In genomic region chr4:42955200-42955599, GRCm38 (mm10) we compare ENCODE assay signal across 26 mouse cellular contexts. TPM values are rescaled to one million over a fixed set of nuclear protein-coding genes. Genes with fewer than 3 reads are reported as not detected.
DNase-seq lines count a peak whose midpoint lies in the region; ATAC-seq and TF ChIP-seq lines count a peak whose summit lies in the region.
"Had no signal": no experiment of that assay in that cellular context is flagged by ENCODE, and none has a peak within 500 bp of the region (broad histone marks: within the 10 kb centered on the region; RNA-seq: fewer than 3 reads in every experiment).

No protein-coding gene starts in this region.

- 89% methylated on average over 3 of the region's 3 CpGs for WGBS in heart, embryonic 16.5 days
- WGBS in heart, embryonic 10.5 days = 86% methylated on average over 3 of the region's 3 CpGs

- H3K9me3 ChIP-seq in heart, embryonic 16.5 days (replicated peaks; ENCODE audit: control insufficient read depth, low read length) = no peaks in the 10 kb centered on the region
- H3K9me3 ChIP-seq in heart, embryonic 10.5 days = no peaks in the 10 kb centered on the region
- H3K9me3 ChIP-seq: embryonic facial prominence, embryonic 12.5 days; forebrain, embryonic 12.5 days; limb, embryonic 10.5 days; liver, embryonic 15.5 days; lung, embryonic 15.5 days; megakaryocyte, embryonic 14.5 days had no signal

- ATAC-seq in heart, embryonic 16.5 days (replicated peaks; ENCODE audit: extremely low read depth, insufficient read depth, low FRiP score) = no peak
- ATAC-seq in erythroblast, adult 5-6 weeks (replicated peaks; ENCODE audit: low FRiP score, poor library complexity, severe bottlenecking) = no peak
- ATAC-seq: intestine, postnatal 0 days; midbrain, embryonic 16.5 days had no signal

- peak; percentile 89 for DNase-seq in heart, adult 11 months
- DNase-seq in heart, postnatal 25 days (ENCODE audit: low spot score) = no peak
- no peak for DNase-seq in heart, embryonic 10.5 days (ENCODE audit: low spot score)
- peak; percentile 8 to 24 for DNase-seq in layer of hippocampus, postnatal 10 days (ENCODE audit: low spot score in 2 of 2)
- no peak for DNase-seq in layer of hippocampus, adult 11-12 months (ENCODE audit: low spot score)
- DNase-seq: adrenal gland, adult 2 months; cerebellum, adult 18-20 months; cerebellum, postnatal 25 days; kidney, postnatal 25 days; liver; lung, postnatal 36 days had no signal

- TF ChIP-seq POLR2A in myocyte (IDR thresholded peaks at IDR 0.05; ENCODE audit: insufficient read length, low read depth) = no peak

- H3K4me3 ChIP-seq in heart, embryonic 16.5 days (ENCODE audit: low read length) = no peak overlapping the region
- H3K4me3 ChIP-seq in heart, embryonic 10.5 days = no peak overlapping the region
- H3K4me3 ChIP-seq in myocyte = peak overlapping the region; percentile 42
- H3K4me3 ChIP-seq: embryonic facial prominence, embryonic 12.5 days; erythroblast, embryonic 14.5 days; forebrain, embryonic 12.5 days; limb, embryonic 10.5 days; liver, embryonic 15.5 days; lung, embryonic 15.5 days; megakaryocyte, embryonic 14.5 days had no signal

- peaks cover 58% of the 10 kb centered on the region for H3K4me1 ChIP-seq in heart, embryonic 16.5 days (ENCODE audit: control insufficient read depth, insufficient read depth, low read length)
- peaks cover 76% of the 10 kb centered on the region for H3K4me1 ChIP-seq in heart, embryonic 10.5 days

- no peak overlapping the region for H3ac ChIP-seq in myocyte (ENCODE audit: control insufficient read depth, insufficient read length)

- no peak overlapping the region for H3K9ac ChIP-seq in heart, embryonic 16.5 days (ENCODE audit: low read length)
- H3K9ac ChIP-seq: embryonic facial prominence, embryonic 12.5 days; forebrain, embryonic 12.5 days; liver, embryonic 15.5 days; lung, embryonic 15.5 days had no signal

- H3K27me3 ChIP-seq in heart, embryonic 16.5 days (ENCODE audit: control insufficient read depth, insufficient read depth, low read length) = no peaks in the 10 kb centered on the region
- no peaks in the 10 kb centered on the region for H3K27me3 ChIP-seq in heart, embryonic 10.5 days (ENCODE audit: insufficient read depth, poor library complexity, severe bottlenecking)
- H3K27me3 ChIP-seq in myocyte (ENCODE audit: control insufficient read depth, insufficient read depth, insufficient read length) = no peaks in the 10 kb centered on the region
- H3K27me3 ChIP-seq: embryonic facial prominence, embryonic 12.5 days; forebrain, embryonic 12.5 days; lung, embryonic 15.5 days had no signal

- no peak overlapping the region for H3K4me2 ChIP-seq in heart, embryonic 16.5 days (ENCODE audit: low read depth, low read length)
- peak overlapping the region; percentile 71 for H3K4me2 ChIP-seq in myocyte (ENCODE audit: low read depth)
- H3K4me2 ChIP-seq: embryonic facial prominence, embryonic 12.5 days; liver, embryonic 15.5 days; lung, embryonic 15.5 days had no signal

- peak overlapping the region; percentile 16; the same call in 1 of the 2 replicates for H3K27ac ChIP-seq in heart, embryonic 16.5 days (ENCODE audit: low read length)
- no peak overlapping the region for H3K27ac ChIP-seq in heart, embryonic 10.5 days
- H3K27ac ChIP-seq: embryonic facial prominence, embryonic 12.5 days; limb, embryonic 10.5 days; liver, embryonic 15.5 days; lung, embryonic 15.5 days had no signal

- H3K79me2 ChIP-seq in myocyte (ENCODE audit: control insufficient read depth, insufficient read depth) = peaks cover 7% of the 10 kb centered on the region

- intact Hi-C loops in heart, postnatal 25 days (cut with DNase I) = no loop called here

- H3K36me3 ChIP-seq in heart, embryonic 16.5 days (ENCODE audit: control insufficient read depth, insufficient read depth) = peaks cover 9% of the 10 kb centered on the region
- peaks cover 26% of the 10 kb centered on the region for H3K36me3 ChIP-seq in heart, embryonic 10.5 days
- no peaks in the 10 kb centered on the region for H3K36me3 ChIP-seq in myocyte (ENCODE audit: control insufficient read depth, insufficient read depth)
- H3K36me3 ChIP-seq: liver, embryonic 15.5 days had no signal

TF ChIP-seq in myocyte, 11 proteins besides CTCF, POLR2A, EP300 and RAD21:
- TF ChIP-seq REST (IDR thresholded peaks at IDR 0.05; ENCODE audit: insufficient read depth, insufficient read length) = no peak
- no peak for TF ChIP-seq USF1 (IDR thresholded peaks at IDR 0.05; ENCODE audit: low read depth)
- TF ChIP-seq MYOG (IDR thresholded peaks at IDR 0.05; ENCODE audit: control insufficient read depth in 1 of 3, insufficient read depth in 1 of 3, insufficient read length in 2 of 3, low read depth in 2 of 3) = peak in 1 of 3 experiments; percentile 57
- TF ChIP-seq TCF3 (IDR thresholded peaks at IDR 0.05; ENCODE audit: insufficient read length, low read depth) = no peak
- TF ChIP-seq POLR2AphosphoS2 (IDR thresholded peaks at IDR 0.05; ENCODE audit: insufficient read length, low read depth) = no peak
- TF ChIP-seq MYOD1 (IDR thresholded peaks at IDR 0.05; ENCODE audit: control insufficient read depth in 1 of 3, insufficient read length in 2 of 3, low read depth in 2 of 3) = peak in 2 of 3 experiments; percentile 85 to 89
- no peak for TF ChIP-seq TCF12 (IDR thresholded peaks at IDR 0.05; ENCODE audit: insufficient read depth, poor library complexity, severe bottlenecking)

RNA-seq across cellular contexts. Expression of gene Dnajb5, which starts 5.6 kb away (rescaled TPM):
- total RNA-seq in heart, postnatal 25 days (2021) = 10 to 100 TPM; 83.5 to 93.2 TPM
- 16.9 and 17.2 TPM in 2 replicates for polyA plus RNA-seq in heart, embryonic 16.5 days (2015; fragmentation: Nextera tagmentation; extraction: Ambion mirVana)
- polyA plus RNA-seq in heart, embryonic 10.5 days (2016; fragmentation: Nextera tagmentation; extraction: Ambion mirVana) = 11.4 and 12.3 TPM in 2 replicates
- total RNA-seq in layer of hippocampus, postnatal 10 days (2021) = 100 to 1,000 TPM; 192 to 205 TPM
- polyA plus RNA-seq in myocyte (2012; fragmentation: generic; extraction: Trizol) = 32.8 TPM
- 7.9 TPM in 1 of 2 replicates, not detected in the other for total RNA-seq in erythroblast, adult 5-6 weeks (2015; ENCODE audit: low replicate concordance)
- 0.14 TPM in 1 of 2 replicates, not detected in the other for total RNA-seq in erythroblast, adult 5-6 weeks (2017; ENCODE audit: low replicate concordance)
- polyA plus RNA-seq: erythroblast, embryonic 14.5 days had no signal

RNA-seq across cellular contexts. Expression of gene 1700022I11Rik, which starts 14.2 kb away (rescaled TPM):
- total RNA-seq in heart, postnatal 25 days (2021) = not detected
- polyA plus RNA-seq in heart, embryonic 16.5 days (2015; fragmentation: Nextera tagmentation; extraction: Ambion mirVana) = 0.47 and 1.4 TPM in 2 replicates
- 0.25 and 0.70 TPM in 2 replicates for polyA plus RNA-seq in heart, embryonic 10.5 days (2016; fragmentation: Nextera tagmentation; extraction: Ambion mirVana)
- total RNA-seq in layer of hippocampus, postnatal 10 days (2021) = not detected
- polyA plus RNA-seq in myocyte (2012; fragmentation: generic; extraction: Trizol) = 0.76 TPM
- total RNA-seq in erythroblast, adult 5-6 weeks (2015; ENCODE audit: low replicate concordance) = not detected in 2 replicates
- total RNA-seq in erythroblast, adult 5-6 weeks (2017; ENCODE audit: low replicate concordance) = 5.3 TPM in 1 of 2 replicates, not detected in the other
- total RNA-seq: adrenal gland, adult 2 months; left cerebral cortex, adult 8-10 months had no signal
- polyA plus RNA-seq: adrenal gland, adult 2 months; erythroblast, embryonic 14.5 days; spleen, adult 2 months; urinary bladder, adult 2 months had no signal

RNA-seq across cellular contexts. Expression of gene Phf24, which starts 38.7 kb away (rescaled TPM):
- 1 to 10 TPM; 9.0 to 9.4 TPM for total RNA-seq in heart, postnatal 25 days (2021)
- 4.8 and 5.8 TPM in 2 replicates for polyA plus RNA-seq in heart, embryonic 16.5 days (2015; fragmentation: Nextera tagmentation; extraction: Ambion mirVana)
- polyA plus RNA-seq in heart, embryonic 10.5 days (2016; fragmentation: Nextera tagmentation; extraction: Ambion mirVana) = 1.5 and 2.8 TPM in 2 replicates
- total RNA-seq in layer of hippocampus, postnatal 10 days (2021) = 100 to 1,000 TPM; 129 to 142 TPM
- not detected for polyA plus RNA-seq in myocyte (2012; fragmentation: generic; extraction: Trizol)
- not detected in 2 replicates for total RNA-seq in erythroblast, adult 5-6 weeks (2015; ENCODE audit: low replicate concordance)
- 1.7 and 5.8 TPM in 2 replicates for total RNA-seq in erythroblast, adult 5-6 weeks (2017; ENCODE audit: low replicate concordance)
- polyA plus RNA-seq: erythroblast, embryonic 14.5 days; limb, embryonic 10.5 days had no signal

RNA-seq across cellular contexts. Expression of gene Vcp, which starts 45.1 kb away (rescaled TPM):
- 100 to 1,000 TPM; 244 to 266 TPM for total RNA-seq in heart, postnatal 25 days (2021)
- polyA plus RNA-seq in heart, embryonic 16.5 days (2015; fragmentation: Nextera tagmentation; extraction: Ambion mirVana) = 457 and 488 TPM in 2 replicates
- 588 and 628 TPM in 2 replicates for polyA plus RNA-seq in heart, embryonic 10.5 days (2016; fragmentation: Nextera tagmentation; extraction: Ambion mirVana)
- 100 to 1,000 TPM; 249 to 263 TPM for total RNA-seq in layer of hippocampus, postnatal 10 days (2021)
- polyA plus RNA-seq in myocyte (2012; fragmentation: generic; extraction: Trizol) = 334 TPM
- 71.9 and 85.5 TPM in 2 replicates for total RNA-seq in erythroblast, adult 5-6 weeks (2015; ENCODE audit: low replicate concordance)
- total RNA-seq in erythroblast, adult 5-6 weeks (2017; ENCODE audit: low replicate concordance) = 149 and 153 TPM in 2 replicates

RNA-seq across cellular contexts. Expression of gene Fancg, which starts 55.1 kb away (rescaled TPM):
- 1 to 10 TPM; 3.8 to 4.3 TPM for total RNA-seq in heart, postnatal 25 days (2021)
- 12.9 and 13.0 TPM in 2 replicates for polyA plus RNA-seq in heart, embryonic 16.5 days (2015; fragmentation: Nextera tagmentation; extraction: Ambion mirVana)
- 13.9 and 18.0 TPM in 2 replicates for polyA plus RNA-seq in heart, embryonic 10.5 days (2016; fragmentation: Nextera tagmentation; extraction: Ambion mirVana)
- 10 to 100 TPM in 1 of 2 experiments, 1 to 10 TPM in 1; 8.4 to 11.9 TPM for total RNA-seq in layer of hippocampus, postnatal 10 days (2021)
- polyA plus RNA-seq in myocyte (2012; fragmentation: generic; extraction: Trizol) = 2.6 TPM
- 1.7 and 8.6 TPM in 2 replicates for total RNA-seq in erythroblast, adult 5-6 weeks (2015; ENCODE audit: low replicate concordance)
- total RNA-seq in erythroblast, adult 5-6 weeks (2017; ENCODE audit: low replicate concordance) = 11.8 and 17.6 TPM in 2 replicates

Comparison
In these comparisons a context has a peak if more than half of its experiments do, and no peak if none do; other contexts are left out.
1. DNase-seq: peak in heart, adult 11 months (single experiment) and layer of hippocampus, postnatal 10 days (2 of 2); none in heart, postnatal 25 days (single experiment), heart, embryonic 10.5 days (single experiment) and layer of hippocampus, adult 11-12 months (single experiment).
2. RNA of gene Dnajb5, which starts 5.6 kb away (total RNA-seq): 192 to 205 TPM in layer of hippocampus, postnatal 10 days and 83.5 to 93.2 TPM in heart, postnatal 25 days; 0.14 to 7.9 TPM in erythroblast, adult 5-6 weeks; every median in the first group is over 4 times any median in the second.
3. RNA of gene Phf24, which starts 38.7 kb away (total RNA-seq): 129 to 142 TPM in layer of hippocampus, postnatal 10 days; 9.0 to 9.4 TPM in heart, postnatal 25 days and 1.7 to 5.8 TPM in erythroblast, adult 5-6 weeks; every median in the first group is over 10 times any median in the second.